Mouse (Mus musculus) CH12.LX (cell line): Measurements from ENCODE around the gene Becn1. TPM values are rescaled to one million over a fixed set of nuclear protein-coding genes. Genes with fewer than 3 reads are reported as not detected.
A peak's percentile ranks its signal among the peaks of the same experiment; 100 is the strongest.

Experiments used
- DNase-seq: peaks from one replicate; pipeline ENCODE4 v3.0.0-alpha.2; 2013; ENCODE audit errors: extremely low read depth
- H3K27ac ChIP-seq: 2 replicates; pipeline ENCODE4 v1.5.1; 2012; ENCODE audit warnings: low read depth, mild to moderate bottlenecking, control low read depth, moderate library complexity; ENCODE audit not compliant: insufficient read depth
- H3K27me3 ChIP-seq: replicated peaks from 2 replicates; pipeline ENCODE3; 2012; ENCODE audit warnings: inconsistent platforms
- H3K36me3 ChIP-seq, 2 experiments: replicated peaks in 1 of 2; 2 replicates each; pipeline versions ENCODE3 to v1.6.1; 2012; ENCODE audit warnings: inconsistent platforms in 1 of 2, low read length in 1 of 2, mild to moderate bottlenecking in 1 of 2, mixed read lengths in 1 of 2, moderate library complexity in 1 of 2; ENCODE audit not compliant: control insufficient read depth in 1 of 2, insufficient read depth in 1 of 2
- H3K4me1 ChIP-seq, 2 experiments: 2 replicates each; pipeline ENCODE4 v1.6.1; 2012; ENCODE audit warnings: inconsistent platforms in 1 of 2, moderate library complexity in 1 of 2; ENCODE audit not compliant: insufficient read depth in 2 of 2, control insufficient read depth in 1 of 2
- H3K4me2 ChIP-seq: 2 replicates; pipeline ENCODE4 v1.6.1; 2012; ENCODE audit warnings: low read depth, mild to moderate bottlenecking, control low read depth; ENCODE audit not compliant: poor library complexity, insufficient read depth, severe bottlenecking
- H3K4me3 ChIP-seq, 3 experiments: fragments of 150-350 bp in 1 of 3; sonication (generic) in 1 of 3; replicated peaks in 1 of 3; 2 replicates each; pipeline versions ENCODE3 to v1.5.1; 2011 to 2012; ENCODE audit warnings: low read depth in 2 of 3, low read length in 2 of 3, mild to moderate bottlenecking in 2 of 3, moderate library complexity in 2 of 3, control low read depth in 1 of 3, improper control_type of control experiment in 1 of 3, inconsistent platforms in 1 of 3, mixed read lengths in 1 of 3; ENCODE audit not compliant: poor library complexity in 1 of 3
- H3K79me2 ChIP-seq: replicated peaks from 2 replicates; pipeline ENCODE4 v1.6.1; 2012; ENCODE audit warnings: mild to moderate bottlenecking, moderate library complexity; ENCODE audit not compliant: control insufficient read depth, poor library complexity, insufficient read depth, severe bottlenecking; ENCODE audit errors: extremely low read depth
- H3K9ac ChIP-seq: 2 replicates; pipeline ENCODE4 v1.6.1; 2012; ENCODE audit warnings: low read depth, mild to moderate bottlenecking, control low read depth, moderate library complexity; ENCODE audit not compliant: insufficient read depth
- H3K9me3 ChIP-seq: replicated peaks from 2 replicates; pipeline ENCODE3; 2012; ENCODE audit warnings: low read length, inconsistent platforms, mixed read lengths
- BHLHE40 ChIP-seq: IDR thresholded peaks from 2 replicates; pipeline ENCODE4 v1.6.1; 2011; ENCODE audit warnings: mild to moderate bottlenecking, low read depth, low read length, improper control_type of control experiment
- CHD2 ChIP-seq: IDR thresholded peaks from 2 replicates; pipeline ENCODE4 v1.6.1; 2011; ENCODE audit warnings: low read length, improper control_type of control experiment
- CTCF ChIP-seq, 2 experiments: IDR thresholded peaks in 1 of 2; conservative IDR thresholded peaks in 1 of 2; 2 replicates each; pipeline ENCODE4 v1.5.1; 2011 to 2012; ENCODE audit warnings: low read depth in 2 of 2, low read length in 2 of 2, improper control_type of control experiment in 1 of 2, inconsistent platforms in 1 of 2, mild to moderate bottlenecking in 1 of 2, moderate library complexity in 1 of 2
- ELF1 ChIP-seq: IDR thresholded peaks from 2 replicates; pipeline ENCODE4 v1.6.1; 2014; ENCODE audit warnings: low read depth, mild to moderate bottlenecking, inconsistent platforms, low read length, improper control_type of control experiment
- EP300 ChIP-seq: IDR thresholded peaks from 2 replicates; pipeline ENCODE4 v1.6.1; 2011; ENCODE audit warnings: low read length, improper control_type of control experiment
- ETS1 ChIP-seq: conservative IDR thresholded peaks from 2 replicates; pipeline ENCODE4 v1.6.1; 2012; ENCODE audit warnings: low read depth, mild to moderate bottlenecking, inconsistent platforms, low read length, improper control_type of control experiment, moderate library complexity
- GABPA ChIP-seq: IDR thresholded peaks from 2 replicates; pipeline ENCODE4 v1.6.1; 2012; ENCODE audit warnings: low read depth, low read length, improper control_type of control experiment, inconsistent platforms; ENCODE audit not compliant: insufficient replicate concordance
- HCFC1 ChIP-seq: IDR thresholded peaks from 2 replicates; pipeline ENCODE4 v1.6.1; 2012; ENCODE audit warnings: low read depth, mild to moderate bottlenecking, inconsistent platforms, low read length, improper control_type of control experiment
- IRF4 ChIP-seq: IDR thresholded peaks from 2 replicates; pipeline ENCODE4 v1.6.1; 2014; ENCODE audit warnings: low read depth, mild to moderate bottlenecking, inconsistent platforms, low read length, improper control_type of control experiment
- JUN ChIP-seq: IDR thresholded peaks from 2 replicates; pipeline ENCODE4 v1.6.1; 2011; ENCODE audit warnings: low read depth, mild to moderate bottlenecking, low read length, improper control_type of control experiment, moderate library complexity; ENCODE audit not compliant: insufficient read depth
- JUND ChIP-seq: conservative IDR thresholded peaks from 2 replicates; pipeline ENCODE4 v1.6.1; 2011; ENCODE audit warnings: low read depth, low read length, improper control_type of control experiment
- MAX ChIP-seq: IDR thresholded peaks from 2 replicates; pipeline ENCODE4 v1.6.1; 2011; ENCODE audit warnings: low read length, improper control_type of control experiment
- MAZ ChIP-seq: IDR thresholded peaks from 2 replicates; pipeline ENCODE4 v1.6.1; 2012; ENCODE audit warnings: low read depth, mild to moderate bottlenecking, inconsistent platforms, low read length, improper control_type of control experiment, moderate library complexity
- MEF2A ChIP-seq: IDR thresholded peaks from 2 replicates; pipeline ENCODE4 v1.6.1; 2014; ENCODE audit warnings: low read depth, mild to moderate bottlenecking, inconsistent platforms, low read length, improper control_type of control experiment, borderline replicate concordance
- MYC ChIP-seq: IDR thresholded peaks from 2 replicates; pipeline ENCODE4 v1.6.1; 2011; ENCODE audit warnings: low read depth, mild to moderate bottlenecking, improper control_type of control experiment, low read length
- NRF1 ChIP-seq: IDR thresholded peaks from 2 replicates; pipeline ENCODE4 v1.6.1; 2014; ENCODE audit warnings: low read depth, mild to moderate bottlenecking, inconsistent platforms, low read length, improper control_type of control experiment, moderate library complexity
- PAX5 ChIP-seq: IDR thresholded peaks from 2 replicates; pipeline ENCODE4 v1.6.1; 2012; ENCODE audit warnings: low read length, inconsistent platforms, mixed read lengths
- RAD21 ChIP-seq: IDR thresholded peaks from 2 replicates; pipeline ENCODE4 v1.6.1; 2011; ENCODE audit warnings: low read depth, mild to moderate bottlenecking, low read length, improper control_type of control experiment, moderate library complexity
- RCOR1 ChIP-seq: conservative IDR thresholded peaks from 2 replicates; pipeline ENCODE4 v1.6.1; 2012; ENCODE audit warnings: low read depth, mild to moderate bottlenecking, inconsistent platforms, low read length, improper control_type of control experiment
- SIN3A ChIP-seq: IDR thresholded peaks from 2 replicates; pipeline ENCODE4 v1.6.1; 2012; ENCODE audit warnings: low read length, improper control_type of control experiment, inconsistent platforms
- SMC3 ChIP-seq: IDR thresholded peaks from 2 replicates; pipeline ENCODE4 v1.6.1; 2011; ENCODE audit warnings: low read depth, low read length, improper control_type of control experiment
- USF2 ChIP-seq: conservative IDR thresholded peaks from 2 replicates; pipeline ENCODE4 v1.6.1; 2011; ENCODE audit warnings: low read depth, low read length, improper control_type of control experiment
- ZC3H11A ChIP-seq: IDR thresholded peaks from 2 replicates; pipeline ENCODE4 v1.6.1; 2012; ENCODE audit warnings: low read depth, mild to moderate bottlenecking, inconsistent platforms, low read length, improper control_type of control experiment
- dilution Hi-C: fragments of 300-500 bp; cut with MboI; formaldehyde crosslinking; loops from 2 replicates; pipeline ENCODE4 v1.14.3; 2020; ENCODE audit warnings: low sequenced_read_pairs; ENCODE audit not compliant: extremely low pct_unique_long_range_greater_than_20kb, extremely low pct_ligation_motif_present
- in situ Hi-C: fragments of 300-500 bp; cut with MboI; formaldehyde crosslinking; loops from 3 replicates; pipeline ENCODE4 v1.14.3; 2019; ENCODE audit warnings: low sequenced_read_pairs, low pct_ligation_motif_present, low pct_unique_long_range_greater_than_20kb, mixed read lengths
- polyA plus RNA-seq: library from polyadenylated mRNA; unstranded; fragments of >175 nt; gene quantifications from 2 replicates; pipeline ENCODE4 v1.2.1, GENCODE M21; 2012; ENCODE audit warnings: low read depth; ENCODE audit not compliant: insufficient read length
- total RNA-seq, 2 experiments: library from RNA; depleted of rRNA; stranded (reverse); fragments of 300-350 nt in 1 of 2; fragments of >200 nt in 1 of 2; gene quantifications; 2 replicates each; pipeline ENCODE4 v1.2.3; 2012 to 2014

The Becn1 gene
- total and polyA plus RNA-seq, 3 experiments = 177 to 280 (median 224) TPM

- Histone ChIP-seq H3K4me3 (no peak overlapping the region), H3K9me3 (no peaks in the 10 kb centered on the region), H3K27ac (no peak overlapping the region), H3K9ac (no peak overlapping the region), H3K79me2 (peaks cover 12% of the 10 kb centered on the region), H3K4me2 (no peak overlapping the region), H3K36me3 (peaks cover 3% of the 10 kb centered on the region in 2 experiments), H3K27me3 (peaks cover 32% of the 10 kb centered on the region), H3K4me1 (peaks cover 5 to 25% of the 10 kb centered on the region in 2 experiments)
- TF ChIP-seq HCFC1 = no peak
- TF ChIP-seq JUN = no peak
- no peak for TF ChIP-seq RAD21
- dilution Hi-C loops = no loop called here
- no peak for DNase-seq
- in situ Hi-C loops = loop anchor here (5.0 kb wide), 1 partner anchor 34 kb away; no protein-coding TSS in a partner anchor
Measured at GRCm38 (mm10) chr11:101251031-101251430, 51.1 kb downstream of the Becn1 start.

- no peak overlapping the region for H3K27ac ChIP-seq
- H3K4me1 ChIP-seq = peaks cover 7 to 14% of the 10 kb centered on the region in 2 experiments
- no peaks in the 10 kb centered on the region for H3K9me3 ChIP-seq
- dilution Hi-C loops (no loop called here), in situ Hi-C loops (no loop called here)
- no peak overlapping the region for H3K4me3 ChIP-seq
- H3K27me3 ChIP-seq = peaks cover 58% of the 10 kb centered on the region
- no peak overlapping the region for H3K4me2 ChIP-seq
- no peaks in the 10 kb centered on the region for H3K36me3 ChIP-seq
- H3K9ac ChIP-seq = no peak overlapping the region
- TF ChIP-seq SMC3 = peak; percentile 87
- TF ChIP-seq ZC3H11A = peak; percentile 49
- no peak for TF ChIP-seq USF2
- no peak for TF ChIP-seq MAX
- no peak for TF ChIP-seq RCOR1
- no peak for TF ChIP-seq MEF2A
- TF ChIP-seq CHD2 = no peak
- TF ChIP-seq EP300 = no peak
- no peak for TF ChIP-seq MAZ
- no peak for TF ChIP-seq IRF4
- peak; percentile 76 for TF ChIP-seq RAD21
- no peak for TF ChIP-seq BHLHE40
- no peak for TF ChIP-seq JUND
- TF ChIP-seq CTCF (conservative IDR thresholded peaks at IDR 0.05 in 1 of 2, IDR thresholded peaks at IDR 0.05 in 1 of 2; ENCODE audit: low read depth in 2 of 2, low read length in 2 of 2) = peak in 1 of 2 experiments; percentile 86; a peak in 3 of 4 replicates
- no peak for TF ChIP-seq ELF1
- no peak for TF ChIP-seq NRF1
- no peak for TF ChIP-seq PAX5
- TF ChIP-seq MYC = peak; percentile 65; the same call in 1 of the 2 replicates
- no peak for TF ChIP-seq GABPA
- no peak for TF ChIP-seq SIN3A
- TF ChIP-seq ETS1 = no peak
- H3K79me2 ChIP-seq = no peaks in the 10 kb centered on the region
- peak; percentile 81 for DNase-seq
Measured at GRCm38 (mm10) chr11:101248258-101248994, 53.7 kb downstream of the Becn1 start.
